Mouse (Mus musculus): ENCODE data around the gene Zpbp. TPM values are rescaled to one million over a fixed set of nuclear protein-coding genes. Genes with fewer than 3 reads are reported as not detected.

The Zpbp gene
- 2.6 TPM for polyA plus RNA-seq (2014; fragmentation: Illumina TruSeq; extraction: RNeasy Lipid Tissue Mini Kit (QIAGEN cat#74804); ENCODE audit: low read depth, low replicate concordance)

GRCm38 (mm10) chr11:11461635-11462560 is at the start of gene Zpbp, which contains the start of gene Spata48:
Zpbp (minus strand) TSS chr11:11462408.
Spata48 (plus strand) TSS chr11:11462094.

Other genes starting within 250 kb of the Zpbp start
- 1.8 TPM for gene Spata48, start 314 bp downstream of the Zpbp start, polyA plus RNA-seq (2014; fragmentation: Illumina TruSeq; extraction: RNeasy Lipid Tissue Mini Kit (QIAGEN cat#74804); ENCODE audit: low read depth, low replicate concordance)
- gene 4930512M02Rik, start 165.4 kb upstream of the Zpbp start, polyA plus RNA-seq (2014; fragmentation: Illumina TruSeq; extraction: RNeasy Lipid Tissue Mini Kit (QIAGEN cat#74804); ENCODE audit: low read depth, low replicate concordance), result not detected
- gene Ikzf1, start 222.6 kb upstream of the Zpbp start, polyA plus RNA-seq (2014; fragmentation: Illumina TruSeq; extraction: RNeasy Lipid Tissue Mini Kit (QIAGEN cat#74804); ENCODE audit: low read depth, low replicate concordance), result 7.5 TPM

All from adipose tissue, adult 10 weeks (tissue).